Mouse (Mus musculus): ENCODE results near the gene Glg1.

- TF ChIP-seq JUND (IDR thresholded peaks at IDR 0.05; ENCODE audit: low read depth, low read length) (no peak), MEF2A (IDR thresholded peaks at IDR 0.05; ENCODE audit: extremely low read depth, insufficient replicate concordance, low read depth, low read length, poor library complexity, severe bottlenecking) (no peak)
Measured at GRCm38 (mm10) chr8:111206321-111206720, 52.7 kb downstream of the Glg1 start.
